Mouse (Mus musculus): Measurements from ENCODE around the gene Wdr4.

DNA sequence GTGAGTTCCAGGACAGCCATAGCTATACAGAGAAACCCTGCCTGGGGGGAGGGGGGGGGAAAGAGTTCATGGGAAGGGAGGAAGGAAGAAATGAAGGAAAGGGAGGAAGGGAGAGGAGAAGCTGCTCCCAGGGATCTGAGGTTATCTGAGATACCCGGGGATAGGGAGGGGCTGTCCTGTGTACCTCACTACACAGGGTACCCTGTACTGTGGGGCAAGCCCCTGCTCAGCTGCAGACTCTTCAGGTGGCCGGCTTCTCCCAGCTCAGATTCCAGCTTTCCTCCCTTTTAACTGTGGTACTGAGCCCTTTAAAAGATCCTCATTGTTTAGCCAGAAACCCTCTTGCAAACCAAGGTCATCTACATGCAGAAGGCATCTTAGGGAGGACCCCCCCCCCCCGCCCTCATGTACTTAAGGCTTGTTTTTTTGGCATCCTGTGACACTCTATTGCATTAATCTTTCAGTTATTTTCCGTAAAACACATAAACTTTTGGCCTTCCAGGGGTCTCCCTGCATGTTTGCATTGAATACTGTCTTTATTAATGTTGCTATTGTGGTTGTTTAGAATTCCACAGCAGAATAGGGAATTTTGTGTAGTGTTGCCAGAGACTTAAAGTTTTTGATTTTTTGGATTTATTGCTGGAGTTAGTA lies 21.2 kb upstream of the Wdr4 start:
- TF ChIP-seq GATA1 (IDR thresholded peaks at IDR 0.05; ENCODE audit: low read length) (no peak), TAL1 (IDR thresholded peaks at IDR 0.05; ENCODE audit: low read length) (no peak)
